Mouse (Mus musculus) forebrain, embryonic 11.5 days (tissue): Measurements from ENCODE around the gene Bmp7. TPM values are rescaled to one million over a fixed set of nuclear protein-coding genes. Genes with fewer than 3 reads are reported as not detected.

Source experiments
- ATAC-seq: fragments of 200-750 bp; cut with Nextera tagmentation; replicated peaks from 2 replicates; pipeline ENCODE4 v1.8.0; 2017; ENCODE audit warnings: moderate TSS enrichment; ENCODE audit not compliant: low FRiP score
- DNase-seq: peaks from one replicate; pipeline ENCODE4 v3.0.0-alpha.2; 2017; ENCODE audit warnings: low spot score
- H3K27ac ChIP-seq: fragments of 300-500 bp; sonication (generic); 2 replicates; pipeline ENCODE4 v1.5.1; 2014; ENCODE audit warnings: low read depth, low read length
- H3K27me3 ChIP-seq: fragments of 300-500 bp; sonication (generic); 2 replicates; pipeline ENCODE4 v1.6.1; 2014; ENCODE audit warnings: mild to moderate bottlenecking, low read length, mixed read lengths; ENCODE audit not compliant: control insufficient read depth, insufficient read depth
- H3K36me3 ChIP-seq: fragments of 300-500 bp; sonication (generic); 2 replicates; pipeline ENCODE4 v1.6.1; 2014; ENCODE audit warnings: mild to moderate bottlenecking, low read length, moderate library complexity, mixed read lengths; ENCODE audit not compliant: control insufficient read depth, insufficient read depth
- H3K4me1 ChIP-seq: fragments of 300-500 bp; sonication (generic); replicated peaks from 2 replicates; pipeline ENCODE4 v1.6.1; 2014; ENCODE audit warnings: low read length, mixed read lengths; ENCODE audit not compliant: control insufficient read depth, insufficient read depth
- H3K4me2 ChIP-seq: fragments of 300-500 bp; sonication (generic); 2 replicates; pipeline ENCODE4 v1.6.1; 2014; ENCODE audit warnings: low read depth, mild to moderate bottlenecking, low read length, moderate library complexity, mixed read lengths; ENCODE audit not compliant: severe bottlenecking
- H3K4me3 ChIP-seq: fragments of 300-500 bp; sonication (generic); 2 replicates; pipeline ENCODE4 v1.5.1; 2014; ENCODE audit warnings: low read depth, low read length
- H3K9ac ChIP-seq: fragments of 300-500 bp; sonication (generic); 2 replicates; pipeline ENCODE4 v1.6.1; 2014; ENCODE audit warnings: low read length
- H3K9me3 ChIP-seq: fragments of 300-500 bp; sonication (generic); 2 replicates; pipeline ENCODE4 v1.6.1; 2016; ENCODE audit warnings: low read length, mixed read lengths; ENCODE audit not compliant: control insufficient read depth
- WGBS: fragments of 180-500 bp; shearing (Covaris S2); extraction: QIAGEN DNeasy Blood & Tissue Kit; methylation state at CpG from one replicate; pipeline ENCODE4 v1.1.7; 2014; 5-methylcytosine and 5-hydroxymethylcytosine counted together
- polyA plus RNA-seq: library from polyadenylated mRNA; unstranded; fragments of >200 nt; fragmentation: Nextera tagmentation; extraction: Ambion mirVana; gene quantifications from 2 replicates; pipeline ENCODE4 v1.2.1, GENCODE M21; 2014

The Bmp7 gene
- polyA plus RNA-seq, 1 experiment from 2014 or later: 20.7 TPM

DNA sequence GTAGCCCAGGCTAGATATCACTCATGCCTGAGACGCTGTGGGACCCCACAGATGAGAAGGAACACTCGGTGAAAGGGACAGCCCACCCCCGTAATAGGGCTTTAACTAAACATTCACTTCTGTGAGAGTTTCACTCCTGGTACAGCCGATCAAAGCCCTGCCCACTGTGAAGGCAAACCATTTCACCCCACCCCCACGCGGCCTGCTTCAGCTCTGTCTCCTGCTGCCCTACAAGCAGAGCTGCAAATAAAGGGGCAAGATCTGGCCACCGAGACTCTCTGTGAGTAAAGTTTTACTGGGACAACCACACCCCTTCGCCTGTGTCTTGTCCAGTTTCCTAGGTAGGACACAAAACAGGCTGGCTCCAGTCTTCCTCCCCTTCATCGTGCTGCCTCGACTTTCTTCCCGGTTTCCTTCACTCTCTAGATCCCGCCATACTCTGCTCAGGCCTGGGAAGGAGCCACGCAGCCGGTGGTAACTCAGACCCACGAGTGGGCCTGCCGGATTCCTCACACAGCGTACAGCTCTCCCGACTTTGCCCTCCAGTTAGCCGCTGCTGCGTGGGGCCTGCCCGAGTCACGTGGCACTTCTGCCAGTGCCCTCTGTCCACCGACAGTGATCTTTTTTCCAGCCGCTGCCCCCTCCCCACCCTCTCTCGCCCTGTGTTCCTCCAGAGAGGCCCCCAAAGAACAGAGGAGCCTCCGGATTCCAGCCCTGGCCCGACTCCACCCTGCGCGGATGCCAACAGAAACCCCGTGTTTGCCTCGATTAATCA, 94.4 kb downstream of the Bmp7 start:
- 58% methylated on average over 31 of the region's 31 CpGs for WGBS
- H3K4me2 ChIP-seq: no peak overlapping the region
- no peak overlapping the region for H3K27ac ChIP-seq
- H3K9me3 ChIP-seq: no peaks in the 10 kb centered on the region
- H3K4me3 ChIP-seq: no peak overlapping the region
- H3K36me3 ChIP-seq: no peaks in the 10 kb centered on the region
- H3K27me3 ChIP-seq: no peaks in the 10 kb centered on the region
- DNase-seq: no peak
- no peak overlapping the region for H3K9ac ChIP-seq
- H3K4me1 ChIP-seq: 0 out of 2 replicates have a peak, but pooled peaks cover 2% of the 10 kb centered on the region
- ATAC-seq: no peak

GRCm38 (mm10) chr2:172843903-172844302, 96.2 kb downstream of the Bmp7 start:
- DNase-seq (no peak), ATAC-seq (no peak)
- Histone ChIP-seq H3K4me3 (no peak overlapping the region), H3K27me3 (no peaks in the 10 kb centered on the region), H3K27ac (no peak overlapping the region), H3K4me1 (0 out of 2 replicates have a peak, but pooled peaks cover 2% of the 10 kb centered on the region), H3K9ac (no peak overlapping the region), H3K36me3 (no peaks in the 10 kb centered on the region), H3K4me2 (no peak overlapping the region), H3K9me3 (no peaks in the 10 kb centered on the region)
- WGBS: 82% methylated on average over 9 of the region's 9 CpGs

DNA sequence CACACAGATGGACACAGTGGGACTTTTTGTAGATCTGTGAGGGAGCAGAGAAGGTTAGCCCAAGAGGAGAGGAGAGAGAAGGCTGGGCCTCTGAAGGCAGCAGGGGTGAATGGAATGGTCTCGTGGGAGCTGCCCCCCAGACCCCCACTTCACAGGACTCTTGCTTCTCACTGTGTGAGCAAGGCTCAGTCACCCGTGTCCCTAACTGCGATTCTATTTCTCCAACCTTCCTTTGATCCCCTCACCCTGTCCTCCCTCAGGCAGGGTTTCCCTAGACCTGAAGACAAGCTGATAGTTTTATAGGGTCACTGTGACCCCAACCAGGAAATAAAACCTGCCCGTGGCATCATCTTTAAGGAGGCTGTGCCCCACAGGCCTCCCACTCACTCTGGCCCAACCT, 97.8 kb downstream of the Bmp7 start:
- DNase-seq (no peak), ATAC-seq (no peak)
- H3K4me2 ChIP-seq: no peak overlapping the region
- no peaks in the 10 kb centered on the region for H3K9me3 ChIP-seq
- H3K9ac ChIP-seq: no peak overlapping the region
- no peak overlapping the region for H3K27ac ChIP-seq
- H3K4me1 ChIP-seq: 0 out of 2 replicates have a peak, but pooled peaks cover 2% of the 10 kb centered on the region
- no peaks in the 10 kb centered on the region for H3K36me3 ChIP-seq
- no peaks in the 10 kb centered on the region for H3K27me3 ChIP-seq
- no peak overlapping the region for H3K4me3 ChIP-seq
- WGBS: 75% methylated on average over 4 of the region's 4 CpGs

DNA sequence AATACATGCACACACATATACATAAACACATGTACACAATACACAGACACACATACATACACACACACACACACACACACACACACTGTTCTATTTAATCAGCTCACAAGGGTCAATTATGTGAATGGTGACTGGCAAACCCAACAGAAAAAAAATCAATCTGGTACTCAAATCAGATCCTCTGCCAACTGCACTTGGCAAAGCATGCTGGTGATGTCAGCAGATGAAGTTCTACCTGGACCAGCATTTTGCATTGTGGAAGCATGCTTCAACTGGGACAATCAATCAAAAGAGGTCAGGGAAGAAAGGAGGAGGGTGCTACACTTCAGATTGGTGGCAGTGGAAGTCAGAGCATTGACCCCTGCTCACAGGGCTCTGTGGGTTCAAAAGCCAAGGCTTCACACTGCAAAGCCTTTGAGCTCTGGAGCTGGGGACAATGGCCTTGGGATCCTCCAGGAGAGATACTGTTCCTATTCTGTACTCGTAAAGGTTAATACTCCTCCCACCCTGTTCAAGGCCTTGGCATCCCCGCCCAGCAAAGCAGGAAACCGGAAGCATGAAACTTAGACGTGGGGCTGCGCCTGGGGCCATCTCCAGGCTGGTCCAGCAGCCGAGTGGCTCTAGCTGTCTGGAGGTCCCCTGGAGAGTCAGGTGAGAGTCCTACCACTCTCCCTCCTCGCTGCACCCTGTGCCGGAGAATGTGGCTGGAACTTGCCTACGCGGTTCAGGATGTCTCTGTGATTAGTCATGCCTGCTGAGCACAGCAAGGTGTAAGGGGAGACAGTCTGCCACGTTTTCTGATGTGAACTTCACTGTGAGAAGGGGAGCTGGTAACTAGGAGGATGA, 99.0 kb downstream of the Bmp7 start:
- Histone ChIP-seq H3K9me3 (no peaks in the 10 kb centered on the region), H3K4me3 (no peak overlapping the region), H3K4me2 (no peak overlapping the region), H3K9ac (no peak overlapping the region), H3K27ac (no peak overlapping the region), H3K36me3 (no peaks in the 10 kb centered on the region), H3K4me1 (0 out of 2 replicates have a peak, but pooled peaks cover 2% of the 10 kb centered on the region), H3K27me3 (no peaks in the 10 kb centered on the region)
- 60% methylated on average over 11 of the region's 11 CpGs for WGBS
- no peak for DNase-seq
- no peak for ATAC-seq

- 26% methylated on average over 10 of the region's 10 CpGs for WGBS
- no peaks in the 10 kb centered on the region for H3K36me3 ChIP-seq
- ATAC-seq: no peak
Measured at GRCm38 (mm10) chr2:172839317-172839980, 100.7 kb downstream of the Bmp7 start.

DNA sequence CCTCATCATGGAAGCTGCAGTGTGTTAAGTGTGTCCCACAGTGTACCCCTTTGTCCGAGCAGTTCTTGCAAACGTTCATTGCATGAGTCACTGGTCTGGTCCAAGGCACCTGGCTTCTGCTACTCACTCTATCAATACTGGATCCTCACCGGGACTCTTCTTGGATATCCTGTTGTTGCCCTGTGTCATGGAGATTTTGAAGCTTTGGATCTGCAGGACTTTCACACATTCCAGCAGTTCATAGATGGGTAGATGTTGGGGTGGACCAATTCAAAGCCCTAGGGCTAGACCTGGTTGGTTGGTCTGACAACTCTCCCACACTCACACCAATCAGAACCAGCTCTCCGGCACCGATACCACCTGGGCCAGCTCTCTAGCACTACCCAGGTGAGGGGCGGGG, 103.6 kb downstream of the Bmp7 start:
- Histone ChIP-seq H3K4me3 (no peak overlapping the region), H3K27me3 (no peaks in the 10 kb centered on the region), H3K4me1 (no peaks in the 10 kb centered on the region), H3K36me3 (no peaks in the 10 kb centered on the region), H3K4me2 (no peak overlapping the region), H3K9me3 (no peaks in the 10 kb centered on the region), H3K9ac (no peak overlapping the region), H3K27ac (no peak overlapping the region)
- ATAC-seq (no peak), DNase-seq (no peak)
- 89% methylated on average over 6 of the region's 6 CpGs for whole genome bisulfite sequencing

More at GRCm38 (mm10) chr2:172839317-172839980, 100.7 kb downstream of the Bmp7 start:
- Histone ChIP-seq H3K9ac (no peak overlapping the region), H3K27me3 (no peaks in the 10 kb centered on the region), H3K4me1 (no peaks in the 10 kb centered on the region), H3K4me2 (no peak overlapping the region), H3K9me3 (no peaks in the 10 kb centered on the region), H3K27ac (no peak overlapping the region), H3K4me3 (no peak overlapping the region)
- DNase-seq: no peak

- WGBS: 50% methylated on average over 2 of the region's 2 CpGs
- no peak overlapping the region for H3K9ac ChIP-seq
- ATAC-seq (no peak), DNase-seq (no peak)
- H3K4me2 ChIP-seq: no peak overlapping the region
- no peak overlapping the region for H3K4me3 ChIP-seq
- no peaks in the 10 kb centered on the region for H3K4me1 ChIP-seq
- H3K27me3 ChIP-seq: no peaks in the 10 kb centered on the region
- H3K9me3 ChIP-seq: no peaks in the 10 kb centered on the region
- no peaks in the 10 kb centered on the region for H3K36me3 ChIP-seq
- no peak overlapping the region for H3K27ac ChIP-seq
Measured at GRCm38 (mm10) chr2:172833196-172833595, 106.9 kb downstream of the Bmp7 start.

GRCm38 (mm10) chr2:172831762-172832161, 108.4 kb downstream of the Bmp7 start:
- Histone ChIP-seq H3K9ac (no peak overlapping the region), H3K9me3 (no peaks in the 10 kb centered on the region), H3K4me1 (no peaks in the 10 kb centered on the region), H3K27me3 (no peaks in the 10 kb centered on the region), H3K36me3 (no peaks in the 10 kb centered on the region), H3K27ac (no peak overlapping the region), H3K4me3 (no peak overlapping the region), H3K4me2 (no peak overlapping the region)
- DNase-seq (peak; percentile 89), ATAC-seq (peak; percentile 66; the same call in 1 of the 2 replicates)
- 20% methylated on average over 5 of the region's 5 CpGs for WGBS
